Mouse (Mus musculus): ENCODE results near the gene Hydin. TPM values are rescaled to one million over a fixed set of nuclear protein-coding genes. Genes with fewer than 3 reads are reported as not detected.
"Not testable (repeated sequence)": the region's sequence is repeated elsewhere in the genome, so short reads cannot be mapped to it uniquely, and the experiment has no call there.

Gene Hydin
- polyA plus RNA-seq, 1 experiment, result 0.70 TPM

DNA sequence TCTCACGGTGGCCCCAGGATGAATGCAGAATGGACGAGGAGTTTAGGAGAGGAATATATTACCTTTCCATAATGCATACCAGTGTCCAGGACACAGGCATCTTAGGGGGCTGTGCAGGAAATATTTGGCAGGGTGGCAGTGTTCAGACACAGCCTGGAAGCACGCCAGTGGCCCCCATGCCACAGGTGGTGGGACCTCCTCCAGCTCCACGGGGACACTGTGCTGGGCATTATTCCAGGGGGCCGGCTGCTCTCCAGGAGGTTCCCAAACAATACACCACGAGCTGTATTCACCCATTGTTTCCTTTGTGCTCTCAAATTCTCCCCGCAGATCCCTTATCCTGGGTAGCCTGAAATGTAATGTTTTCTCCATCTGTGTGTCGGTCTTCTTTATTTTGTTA is 116.0 kb downstream of the Hydin start:
- peak in 1 of 2 experiments; percentile 4 for DNase-seq
- 18% methylated on average over 8 of the region's 8 CpGs for WGBS
- no peaks in the 10 kb centered on the region for H3K27me3 ChIP-seq (ENCODE audit: control insufficient read depth, insufficient read depth, low read length)
- H3K4me1 ChIP-seq (ENCODE audit: control insufficient read depth, insufficient read depth, low read length), result no peaks in the 10 kb centered on the region; the same call in 1 of the 2 replicates
- H3K27ac ChIP-seq (ENCODE audit: insufficient read depth, low read length), result no peak overlapping the region
- no peak overlapping the region for H3K4me3 ChIP-seq (replicated peaks; ENCODE audit: insufficient read depth, low read depth, low read length)
- TF ChIP-seq POLR2A (IDR thresholded peaks at IDR 0.05; ENCODE audit: borderline replicate concordance, insufficient read depth, low read length) (no peak), CTCF (IDR thresholded peaks at IDR 0.05; ENCODE audit: borderline replicate concordance, insufficient read depth, low read depth, low read length) (no peak)

DNA sequence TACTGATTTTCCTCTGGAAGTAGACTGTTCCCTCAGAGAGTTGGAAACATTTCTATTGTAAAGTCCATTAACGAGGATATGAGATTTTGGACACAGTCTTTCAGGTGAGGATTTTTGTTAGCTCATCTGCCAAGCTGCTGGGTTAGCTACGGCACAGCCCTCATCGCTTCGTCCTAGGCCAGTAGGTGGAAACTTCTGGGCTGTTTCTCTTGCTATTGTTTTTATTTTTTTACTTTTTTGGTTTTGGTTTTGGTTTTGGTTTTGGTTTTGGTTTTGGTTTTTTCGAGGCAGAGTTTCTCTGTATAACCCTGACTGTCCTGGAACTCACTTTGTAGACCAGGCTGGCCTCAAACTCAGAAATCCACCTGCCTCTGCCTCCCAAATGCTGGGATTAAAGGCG is 117.9 kb downstream of the Hydin start:
- not testable (repeated sequence) for H3K27ac ChIP-seq (ENCODE audit: insufficient read depth, low read length); H3K4me3 ChIP-seq (replicated peaks; ENCODE audit: insufficient read depth, low read depth, low read length); H3K4me1 ChIP-seq (ENCODE audit: control insufficient read depth, insufficient read depth, low read length); DNase-seq; H3K27me3 ChIP-seq (ENCODE audit: control insufficient read depth, insufficient read depth, low read length)
- WGBS, result 94% methylated on average over 6 of the region's 6 CpGs

DNA sequence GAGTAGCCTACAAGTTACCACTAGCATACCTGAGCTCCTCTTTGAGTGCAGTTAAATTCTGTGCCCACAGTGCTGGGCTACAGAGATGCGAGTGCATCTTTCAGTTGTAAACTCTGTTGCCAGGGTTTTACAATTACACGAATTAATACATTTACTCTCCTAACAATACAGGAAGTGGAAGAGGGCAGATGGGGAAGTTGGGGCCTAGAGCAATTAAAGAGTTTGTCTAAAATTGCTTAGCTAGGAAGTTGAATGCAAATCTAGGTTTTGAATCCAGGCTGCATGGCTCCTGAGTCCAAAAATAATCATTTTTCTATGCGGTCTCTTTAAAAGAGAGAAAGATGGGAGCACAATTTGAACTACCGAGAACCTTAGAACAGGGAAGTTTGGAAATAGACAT is 128.9 kb downstream of the Hydin start:
- 88% methylated on average over 4 of the region's 4 CpGs for WGBS
- Histone ChIP-seq H3K27ac (ENCODE audit: insufficient read depth, low read length) (no peak overlapping the region), H3K4me1 (ENCODE audit: control insufficient read depth, insufficient read depth, low read length) (no peaks in the 10 kb centered on the region), H3K4me3 (replicated peaks; ENCODE audit: insufficient read depth, low read depth, low read length) (no peak overlapping the region), H3K27me3 (ENCODE audit: control insufficient read depth, insufficient read depth, low read length) (no peaks in the 10 kb centered on the region)
- no peak for TF ChIP-seq POLR2A (IDR thresholded peaks at IDR 0.05; ENCODE audit: borderline replicate concordance, insufficient read depth, low read length)
- no peak for DNase-seq

- no peaks in the 10 kb centered on the region for H3K27me3 ChIP-seq (ENCODE audit: control insufficient read depth, insufficient read depth, low read length)
- H3K4me1 ChIP-seq (ENCODE audit: control insufficient read depth, insufficient read depth, low read length), result no peaks in the 10 kb centered on the region
- TF ChIP-seq CTCF (IDR thresholded peaks at IDR 0.05; ENCODE audit: borderline replicate concordance, insufficient read depth, low read depth, low read length), result no peak
- no peak overlapping the region for H3K27ac ChIP-seq (ENCODE audit: insufficient read depth, low read length)
- no peak for DNase-seq
- H3K4me3 ChIP-seq (replicated peaks; ENCODE audit: insufficient read depth, low read depth, low read length), result no peak overlapping the region
- WGBS, result 93% methylated on average over 6 of the region's 6 CpGs
These were observed 133.8 kb downstream of the Hydin start for GRCm38 (mm10) chr8:110400536-110400935.

DNA sequence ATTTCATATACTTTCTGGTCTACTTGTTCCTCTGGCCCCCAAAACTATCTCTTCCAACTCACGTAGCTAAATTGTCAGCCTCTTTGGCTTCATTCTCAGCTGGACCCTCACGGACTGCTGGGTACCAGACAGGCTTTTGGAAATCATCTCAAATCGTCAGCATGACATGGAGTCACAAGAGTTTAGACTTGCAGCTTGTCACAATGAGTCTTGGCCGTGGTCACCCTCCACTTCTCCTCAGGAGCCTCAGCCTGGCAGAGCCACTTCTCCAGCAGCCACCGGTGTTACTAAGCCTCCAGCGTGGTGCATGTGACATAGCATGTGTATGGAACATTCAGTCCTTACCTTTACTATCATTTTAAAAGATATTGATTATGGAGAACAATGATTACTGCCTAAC is 135.5 kb downstream of the Hydin start:
- Histone ChIP-seq H3K27ac (ENCODE audit: insufficient read depth, low read length) (no peak overlapping the region), H3K4me1 (ENCODE audit: control insufficient read depth, insufficient read depth, low read length) (no peaks in the 10 kb centered on the region), H3K4me3 (replicated peaks; ENCODE audit: insufficient read depth, low read depth, low read length) (no peak overlapping the region), H3K27me3 (ENCODE audit: control insufficient read depth, insufficient read depth, low read length) (no peaks in the 10 kb centered on the region)
- TF ChIP-seq CTCF (IDR thresholded peaks at IDR 0.05; ENCODE audit: borderline replicate concordance, insufficient read depth, low read depth, low read length) (no peak), POLR2A (IDR thresholded peaks at IDR 0.05; ENCODE audit: borderline replicate concordance, insufficient read depth, low read length) (no peak)
- WGBS, result 27% methylated on average over 6 of the region's 6 CpGs
- no peak for DNase-seq

- Histone ChIP-seq H3K27ac (ENCODE audit: insufficient read depth, low read length) (no peak overlapping the region), H3K4me3 (replicated peaks; ENCODE audit: insufficient read depth, low read depth, low read length) (no peak overlapping the region), H3K27me3 (ENCODE audit: control insufficient read depth, insufficient read depth, low read length) (no peaks in the 10 kb centered on the region), H3K4me1 (ENCODE audit: control insufficient read depth, insufficient read depth, low read length) (no peaks in the 10 kb centered on the region)
- TF ChIP-seq POLR2A (IDR thresholded peaks at IDR 0.05; ENCODE audit: borderline replicate concordance, insufficient read depth, low read length), result no peak
- no peak for TF ChIP-seq CTCF (IDR thresholded peaks at IDR 0.05; ENCODE audit: borderline replicate concordance, insufficient read depth, low read depth, low read length)
- no peak for DNase-seq
- WGBS, result 51% methylated on average over 3 of the region's 3 CpGs
These were observed 137.7 kb downstream of the Hydin start for GRCm38 (mm10) chr8:110404516-110404915.

- peaks cover 6% of the 10 kb centered on the region; the same call in 1 of the 2 replicates for H3K4me1 ChIP-seq (ENCODE audit: control insufficient read depth, insufficient read depth, low read length)
- no peaks in the 10 kb centered on the region for H3K27me3 ChIP-seq (ENCODE audit: control insufficient read depth, insufficient read depth, low read length)
- DNase-seq, result peak in 1 of 2 experiments; percentile 15
- WGBS, result 51% methylated on average over 4 of the region's 4 CpGs
- TF ChIP-seq CTCF (IDR thresholded peaks at IDR 0.05; ENCODE audit: borderline replicate concordance, insufficient read depth, low read depth, low read length) (no peak), POLR2A (IDR thresholded peaks at IDR 0.05; ENCODE audit: borderline replicate concordance, insufficient read depth, low read length) (no peak)
- H3K4me3 ChIP-seq (replicated peaks; ENCODE audit: insufficient read depth, low read depth, low read length), result no peak overlapping the region
- no peak overlapping the region for H3K27ac ChIP-seq (ENCODE audit: insufficient read depth, low read length)
These were observed 148.3 kb downstream of the Hydin start for GRCm38 (mm10) chr8:110415121-110415520.

- H3K27me3 ChIP-seq (ENCODE audit: control insufficient read depth, insufficient read depth, low read length), result no peaks in the 10 kb centered on the region
- DNase-seq, result peak in 1 of 2 experiments; percentile 54
- H3K4me3 ChIP-seq (replicated peaks; ENCODE audit: insufficient read depth, low read depth, low read length), result no peak overlapping the region
- TF ChIP-seq CTCF (IDR thresholded peaks at IDR 0.05; ENCODE audit: borderline replicate concordance, insufficient read depth, low read depth, low read length) (no peak), POLR2A (IDR thresholded peaks at IDR 0.05; ENCODE audit: borderline replicate concordance, insufficient read depth, low read length) (no peak)
- 22% methylated on average over 3 of the region's 3 CpGs for WGBS
- no peak overlapping the region for H3K27ac ChIP-seq (ENCODE audit: insufficient read depth, low read length)
- peaks cover 6% of the 10 kb centered on the region; the same call in 1 of the 2 replicates for H3K4me1 ChIP-seq (ENCODE audit: control insufficient read depth, insufficient read depth, low read length)
These were observed 150.2 kb downstream of the Hydin start for GRCm38 (mm10) chr8:110416931-110417330.

- no peak for DNase-seq
- TF ChIP-seq POLR2A (IDR thresholded peaks at IDR 0.05; ENCODE audit: borderline replicate concordance, insufficient read depth, low read length) (no peak), CTCF (IDR thresholded peaks at IDR 0.05; ENCODE audit: borderline replicate concordance, insufficient read depth, low read depth, low read length) (no peak)
- Histone ChIP-seq H3K4me1 (ENCODE audit: control insufficient read depth, insufficient read depth, low read length) (peaks cover 6% of the 10 kb centered on the region; the same call in 1 of the 2 replicates), H3K27me3 (ENCODE audit: control insufficient read depth, insufficient read depth, low read length) (no peaks in the 10 kb centered on the region), H3K4me3 (replicated peaks; ENCODE audit: insufficient read depth, low read depth, low read length) (no peak overlapping the region), H3K27ac (ENCODE audit: insufficient read depth, low read length) (no peak overlapping the region)
- WGBS, result 85% methylated on average over 7 of the region's 7 CpGs
These were observed 151.0 kb downstream of the Hydin start for GRCm38 (mm10) chr8:110417801-110418200.
